Mouse (Mus musculus): Measurements from ENCODE around the gene Matn4.

DNA sequence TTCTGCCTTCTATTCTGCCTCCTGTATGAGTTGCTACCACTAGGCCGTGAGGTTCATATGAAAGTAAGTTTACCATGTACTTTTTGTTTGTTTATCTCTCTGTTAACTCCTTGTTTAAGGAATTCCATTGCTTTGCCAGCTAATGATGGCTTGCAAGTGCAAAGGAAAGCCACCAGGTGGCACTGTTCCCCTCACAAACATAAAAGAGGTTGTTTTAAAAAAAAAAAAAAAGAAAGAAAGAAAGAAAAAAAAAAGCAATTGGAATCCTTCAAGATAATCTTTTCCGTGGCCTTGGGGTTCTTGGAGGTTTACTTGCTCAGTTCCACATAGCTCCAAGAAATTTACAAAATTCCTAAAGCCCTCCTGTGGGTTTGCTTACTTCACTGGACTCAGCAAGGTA lies 12.2 kb upstream of the Matn4 start:
- TF ChIP-seq CHD2 (IDR thresholded peaks at IDR 0.05; ENCODE audit: low read depth, low read length) (no peak), HCFC1 (IDR thresholded peaks at IDR 0.05; ENCODE audit: borderline replicate concordance, insufficient read depth, low read length) (no peak), ZNF384 (IDR thresholded peaks at IDR 0.05; ENCODE audit: low read depth, low read length) (peak; percentile 97), ZC3H11A (IDR thresholded peaks at IDR 0.05; ENCODE audit: borderline replicate concordance, low read depth, low read length) (no peak)

All from ES-E14 (cell line).